Mouse (Mus musculus) cerebellum, adult 2 months (tissue): ENCODE results near the gene Olfr1222. TPM values are rescaled to one million over a fixed set of nuclear protein-coding genes. Genes with fewer than 3 reads are reported as not detected.

Experiments
- DNase-seq, 2 experiments: peaks; one replicate each; pipeline ENCODE4 v3.0.0; 2021
- H3K27ac ChIP-seq: fragments of 200-500 bp; 2 replicates; pipeline ENCODE4 v1.5.1; 2012; ENCODE audit warnings: low read length, control low read depth, inconsistent platforms; ENCODE audit not compliant: insufficient read depth
- H3K27me3 ChIP-seq: fragments of 200-500 bp; 2 replicates; pipeline ENCODE4 v1.6.1; 2012; ENCODE audit warnings: inconsistent platforms, mild to moderate bottlenecking, low read length, moderate library complexity; ENCODE audit not compliant: control insufficient read depth, insufficient read depth
- H3K4me1 ChIP-seq: fragments of 200-500 bp; 2 replicates; pipeline ENCODE4 v1.6.1; 2011; ENCODE audit warnings: low read length; ENCODE audit not compliant: control insufficient read depth, insufficient read depth
- H3K4me3 ChIP-seq: fragments of 200-500 bp; replicated peaks from 2 replicates; pipeline ENCODE3; 2011; ENCODE audit warnings: mild to moderate bottlenecking, low read depth, low read length, control low read depth; ENCODE audit not compliant: insufficient read depth
- CTCF ChIP-seq: fragments of 200-500 bp; IDR thresholded peaks from 2 replicates; pipeline ENCODE4 v1.5.1; 2011; ENCODE audit warnings: low read depth, mild to moderate bottlenecking, control low read depth, low read length, moderate library complexity, borderline replicate concordance; ENCODE audit not compliant: insufficient read depth
- POLR2A ChIP-seq: fragments of 200-500 bp; IDR thresholded peaks from 2 replicates; pipeline ENCODE4 v1.6.1; 2011; ENCODE audit warnings: low read length, control low read depth, borderline replicate concordance; ENCODE audit not compliant: insufficient read depth
- WGBS: fragments of 180-500 bp; shearing (Covaris S2); methylation state at CpG from one replicate; pipeline ENCODE4 v1.1.7; 2018; 5-methylcytosine and 5-hydroxymethylcytosine counted together
- polyA plus RNA-seq: library from polyadenylated mRNA; depleted of rRNA; stranded (reverse); fragments of >200 nt; gene quantifications from 2 replicates; pipeline ENCODE4 v1.2.3, GENCODE M21; 2012; rRNA removed

Olfr1222 gene
- polyA plus RNA-seq, 1 experiment = not detected

- no peaks in the 10 kb centered on the region for H3K27me3 ChIP-seq
- H3K4me3 ChIP-seq = no peak within 1 kb of the TSS
- DNase-seq = no peak
- no peak within 1 kb of the TSS for H3K27ac ChIP-seq
- WGBS = 55% methylated on average over 1 of the region's 1 CpGs
- TF ChIP-seq POLR2A (no peak), CTCF (no peak)
- no peaks in the 10 kb centered on the region for H3K4me1 ChIP-seq
Observed at GRCm38 (mm10) chr2:89083413-89083812, 49.4 kb downstream of the Olfr1222 start, which contains the start of gene Olfr1219. Gene Olfr1219, minus strand, starts transcription at chr2:89083513.

DNA sequence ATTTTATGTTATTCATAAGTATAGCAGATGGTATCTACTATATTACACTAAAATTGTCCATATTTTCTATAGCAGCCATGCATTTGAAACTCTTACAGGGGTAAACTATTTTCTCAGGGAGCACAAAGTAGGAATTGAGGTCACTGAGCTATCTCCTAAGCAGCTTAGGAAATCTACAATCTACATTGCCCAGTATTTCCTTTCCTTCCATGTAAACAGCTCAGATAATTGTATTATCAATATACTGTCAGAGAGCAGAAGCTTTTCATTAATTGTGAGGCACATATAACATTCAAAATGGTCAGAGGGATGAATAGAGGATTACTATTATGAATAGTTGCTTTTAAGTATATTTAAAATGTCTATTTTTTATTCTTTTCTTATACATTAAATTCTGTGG is 51.4 kb downstream of the Olfr1222 start:
- no peak for TF ChIP-seq CTCF
- TF ChIP-seq POLR2A = no peak
- no peak for DNase-seq
- Histone ChIP-seq H3K4me1 (no peaks in the 10 kb centered on the region), H3K27ac (no peak overlapping the region), H3K27me3 (no peaks in the 10 kb centered on the region), H3K4me3 (no peak overlapping the region)

Other genes with a start within 250 kb of the Olfr1222 start
- not detected in 2 replicates for gene Olfr1208, start 230.7 kb downstream of the Olfr1222 start, polyA plus RNA-seq
- gene Olfr1209, start 217.9 kb downstream of the Olfr1222 start, polyA plus RNA-seq = not detected in 2 replicates
- gene Olfr1211, start 194.9 kb downstream of the Olfr1222 start, polyA plus RNA-seq = not detected in 2 replicates
- not detected in 2 replicates for gene Olfr1212, start 179.1 kb downstream of the Olfr1222 start, polyA plus RNA-seq
- not detected in 2 replicates for gene Gm13762, start 152.8 kb downstream of the Olfr1222 start, polyA plus RNA-seq
- not detected in 2 replicates for gene Olfr1214, start 140.4 kb downstream of the Olfr1222 start, polyA plus RNA-seq
- gene Olfr1215, start 126.1 kb downstream of the Olfr1222 start, polyA plus RNA-seq = not detected in 2 replicates
- gene Olfr1216, start 114.7 kb downstream of the Olfr1222 start, polyA plus RNA-seq = not detected in 2 replicates
- gene Olfr1217, start 101.0 kb downstream of the Olfr1222 start, polyA plus RNA-seq = not detected in 2 replicates
- not detected in 2 replicates for gene Olfr1218, start 71.9 kb downstream of the Olfr1222 start, polyA plus RNA-seq
- not detected in 2 replicates for gene Olfr1219, start 49.5 kb downstream of the Olfr1222 start, polyA plus RNA-seq
- not detected in 2 replicates for gene Olfr1220, start 26.2 kb downstream of the Olfr1222 start, polyA plus RNA-seq
- not detected in 2 replicates for gene Olfr1221, start 15.8 kb downstream of the Olfr1222 start, polyA plus RNA-seq
- gene Olfr1223, start 18.5 kb upstream of the Olfr1222 start, polyA plus RNA-seq = not detected in 2 replicates
- gene Olfr1224-ps1, start 31.0 kb upstream of the Olfr1222 start, polyA plus RNA-seq = not detected in 2 replicates
- gene Olfr1225, start 41.6 kb upstream of the Olfr1222 start, polyA plus RNA-seq = not detected in 2 replicates
- not detected in 2 replicates for gene Olfr1226, start 67.0 kb upstream of the Olfr1222 start, polyA plus RNA-seq
- not detected in 2 replicates for gene Olfr1228, start 121.0 kb upstream of the Olfr1222 start, polyA plus RNA-seq
- not detected in 2 replicates for gene Olfr1229, start 155.0 kb upstream of the Olfr1222 start, polyA plus RNA-seq
- not detected in 2 replicates for gene Olfr1230, start 164.2 kb upstream of the Olfr1222 start, polyA plus RNA-seq
- not detected in 2 replicates for gene Olfr1231, start 174.0 kb upstream of the Olfr1222 start, polyA plus RNA-seq
- gene Olfr1232, start 196.6 kb upstream of the Olfr1222 start, polyA plus RNA-seq = not detected in 2 replicates
- gene Olfr1233, start 209.3 kb upstream of the Olfr1222 start, polyA plus RNA-seq = not detected in 2 replicates
- gene Olfr1234, start 231.8 kb upstream of the Olfr1222 start, polyA plus RNA-seq = not detected in 2 replicates